Mouse (Mus musculus) midbrain, embryonic 11.5 days (tissue): ENCODE measurements around the gene Vmn2r8. TPM values are rescaled to one million over a fixed set of nuclear protein-coding genes. Genes with fewer than 3 reads are reported as not detected.
"Not testable (repeated sequence)": the region's sequence is repeated elsewhere in the genome, so short reads cannot be mapped to it uniquely, and the experiment has no call there.

Experiments used
- ATAC-seq: fragments of 200-750 bp; cut with Nextera tagmentation; 2 replicates; pipeline ENCODE4 v1.8.0; 2017; ENCODE audit warnings: moderate TSS enrichment, moderate library complexity; ENCODE audit not compliant: low FRiP score
- DNase-seq: peaks from one replicate; pipeline ENCODE4 v3.0.0; 2015; ENCODE audit warnings: low spot score; ENCODE audit errors: missing footprints
- H3K27ac ChIP-seq: fragments of 300-500 bp; sonication (generic); 2 replicates; pipeline ENCODE4 v1.5.1; 2014; ENCODE audit warnings: low read depth, low read length
- H3K27me3 ChIP-seq: fragments of 300-500 bp; sonication (generic); 2 replicates; pipeline ENCODE4 v1.6.1; 2014; ENCODE audit warnings: mild to moderate bottlenecking, low read length, moderate library complexity, mixed read lengths; ENCODE audit not compliant: control insufficient read depth, insufficient read depth
- H3K36me3 ChIP-seq: fragments of 300-500 bp; sonication (generic); 2 replicates; pipeline ENCODE4 v1.6.1; 2014; ENCODE audit warnings: mild to moderate bottlenecking, low read length, moderate library complexity, mixed read lengths; ENCODE audit not compliant: control insufficient read depth, insufficient read depth
- H3K4me1 ChIP-seq: fragments of 300-500 bp; sonication (generic); 2 replicates; pipeline ENCODE4 v1.6.1; 2014; ENCODE audit warnings: low read length; ENCODE audit not compliant: control insufficient read depth, insufficient read depth
- H3K4me2 ChIP-seq: fragments of 300-500 bp; sonication (generic); 2 replicates; pipeline ENCODE4 v1.6.1; 2014; ENCODE audit warnings: mild to moderate bottlenecking, moderate library complexity
- H3K4me3 ChIP-seq: fragments of 300-500 bp; sonication (generic); 2 replicates; pipeline ENCODE4 v1.5.1; 2014; ENCODE audit warnings: low read depth, low read length
- H3K9ac ChIP-seq: fragments of 300-500 bp; sonication (generic); 2 replicates; pipeline ENCODE4 v1.6.1; 2014; ENCODE audit warnings: low read length
- H3K9me3 ChIP-seq: fragments of 300-500 bp; sonication (generic); 2 replicates; pipeline ENCODE4 v1.6.1; 2016; ENCODE audit warnings: low read length; ENCODE audit not compliant: control insufficient read depth
- WGBS: fragments of 180-500 bp; shearing (Covaris S2); extraction: QIAGEN DNeasy Blood & Tissue Kit; methylation state at CpG from one replicate; pipeline ENCODE4 v1.1.7; 2014; 5-methylcytosine and 5-hydroxymethylcytosine counted together
- polyA plus RNA-seq: library from polyadenylated mRNA; unstranded; fragments of >200 nt; fragmentation: Nextera tagmentation; extraction: Ambion mirVana; gene quantifications from 2 replicates; pipeline ENCODE4 v1.2.1, GENCODE M21; 2014

Vmn2r8 gene
- not detected in 2 replicates for polyA plus RNA-seq

GRCm38 (mm10) chr5:108808750-108809149, at the start of gene Vmn2r8:
Gene Vmn2r8, minus strand, starts transcription at chr5:108808850.
- DNase-seq, ATAC-seq, H3K4me1 ChIP-seq, H3K9me3 ChIP-seq, H3K4me2 ChIP-seq, H3K27me3 ChIP-seq, H3K36me3 ChIP-seq, H3K27ac ChIP-seq, H3K4me3 ChIP-seq, H3K9ac ChIP-seq: not testable (repeated sequence)
- WGBS: 76% methylated on average over 2 of the region's 2 CpGs

DNA sequence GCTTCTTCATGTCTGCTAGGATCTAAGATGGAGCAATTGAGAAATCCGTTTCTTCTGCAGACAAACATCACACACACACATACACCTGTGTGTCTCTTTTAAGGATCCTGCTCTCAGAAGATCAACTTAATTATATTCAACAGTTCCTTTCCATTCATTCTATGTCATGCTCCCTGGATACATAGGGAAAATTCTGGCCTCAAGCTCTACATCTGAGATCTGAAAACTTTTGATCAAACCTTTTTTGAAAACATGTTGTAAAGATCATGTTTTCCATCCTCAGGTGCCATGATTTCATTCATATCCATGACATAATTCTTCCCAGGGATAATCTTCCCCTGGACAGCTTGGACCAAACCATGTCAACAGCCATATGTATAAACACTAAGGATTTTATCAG, 43.9 kb upstream of the Vmn2r8 start, which contains the start of gene Vmn2r9:
Vmn2r9 (minus strand) TSS at position 101 of the 400 bp plus-strand sequence.
- not testable (repeated sequence) for H3K9ac ChIP-seq, H3K36me3 ChIP-seq, H3K4me2 ChIP-seq, ATAC-seq, H3K9me3 ChIP-seq, DNase-seq, H3K4me1 ChIP-seq, H3K27me3 ChIP-seq, H3K4me3 ChIP-seq, H3K27ac ChIP-seq
- WGBS: 71% methylated on average over 1 of the region's 1 CpGs

- ATAC-seq (no peak), DNase-seq (no peak)
- Histone ChIP-seq H3K27ac (no peak overlapping the region), H3K27me3 (no peaks in the 10 kb centered on the region), H3K9me3 (no peaks in the 10 kb centered on the region), H3K4me1 (no peaks in the 10 kb centered on the region), H3K4me3 (no peak overlapping the region), H3K9ac (no peak overlapping the region), H3K4me2 (no peak overlapping the region), H3K36me3 (no peaks in the 10 kb centered on the region)
- 35% methylated on average over 1 of the region's 1 CpGs for WGBS
Observed at GRCm38 (mm10) chr5:108849466-108849865, 40.8 kb upstream of the Vmn2r8 start.

DNA sequence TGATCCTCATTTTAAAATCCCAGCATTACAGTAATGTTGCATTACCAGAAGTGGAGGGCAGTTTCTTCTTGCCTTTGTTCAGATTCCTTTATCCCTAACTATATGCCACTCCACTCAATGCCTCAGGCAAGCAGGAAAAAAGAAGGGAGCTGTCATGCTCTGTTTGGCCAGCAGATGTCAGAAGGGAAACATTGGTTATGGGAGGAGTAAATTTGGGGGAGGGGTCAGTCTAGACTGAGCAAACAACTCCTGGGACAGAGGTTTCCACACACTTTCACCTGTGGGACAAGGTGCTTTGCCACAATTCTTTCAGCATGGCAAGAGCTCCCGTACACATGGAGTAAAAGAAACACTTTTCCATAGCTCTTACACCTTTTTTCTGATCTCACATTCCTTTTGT, 27.5 kb upstream of the Vmn2r8 start:
- Histone ChIP-seq H3K4me3 (no peak overlapping the region), H3K27me3 (no peaks in the 10 kb centered on the region), H3K4me2 (no peak overlapping the region), H3K9ac (no peak overlapping the region), H3K36me3 (no peaks in the 10 kb centered on the region), H3K9me3 (no peaks in the 10 kb centered on the region), H3K4me1 (no peaks in the 10 kb centered on the region), H3K27ac (no peak overlapping the region)
- DNase-seq: no peak
- ATAC-seq: no peak
- 86% methylated on average over 1 of the region's 1 CpGs for WGBS

- Histone ChIP-seq H3K4me1 (no peaks in the 10 kb centered on the region), H3K36me3 (no peaks in the 10 kb centered on the region), H3K27me3 (no peaks in the 10 kb centered on the region), H3K9ac (no peak overlapping the region), H3K4me3 (no peak overlapping the region), H3K27ac (no peak overlapping the region), H3K9me3 (no peaks in the 10 kb centered on the region), H3K4me2 (no peak overlapping the region)
- no peak for ATAC-seq
- no peak for DNase-seq
- 80% methylated on average over 2 of the region's 2 CpGs for WGBS
Observed at GRCm38 (mm10) chr5:108823276-108823675, 14.6 kb upstream of the Vmn2r8 start.

DNA sequence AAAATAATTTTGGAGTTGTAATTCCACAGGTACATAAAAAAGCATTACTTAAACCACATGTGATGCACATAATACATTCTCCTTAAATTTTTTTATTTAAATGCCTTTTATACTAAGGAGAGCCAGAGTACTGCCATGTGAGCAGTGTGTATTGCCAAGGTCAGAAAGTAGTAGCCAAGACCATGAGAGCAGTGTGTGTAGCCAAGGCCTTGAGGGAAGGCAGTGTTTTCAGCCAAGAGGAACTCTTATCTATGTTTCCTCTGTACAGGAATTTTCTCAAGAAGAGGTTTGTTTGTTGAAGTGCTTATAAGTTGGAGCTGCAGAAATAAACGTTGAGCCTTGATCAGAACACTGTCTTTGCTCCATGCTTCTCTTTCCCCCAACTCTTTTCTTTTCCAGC, 5.0 kb downstream of the Vmn2r8 start:
- ATAC-seq: no peak
- Histone ChIP-seq H3K27ac (no peak overlapping the region), H3K27me3 (no peaks in the 10 kb centered on the region), H3K9me3 (no peaks in the 10 kb centered on the region), H3K4me3 (no peak overlapping the region), H3K4me1 (no peaks in the 10 kb centered on the region), H3K9ac (no peak overlapping the region), H3K4me2 (no peak overlapping the region), H3K36me3 (no peaks in the 10 kb centered on the region)
- no peak for DNase-seq
- WGBS: 50% methylated on average over 1 of the region's 1 CpGs

DNA sequence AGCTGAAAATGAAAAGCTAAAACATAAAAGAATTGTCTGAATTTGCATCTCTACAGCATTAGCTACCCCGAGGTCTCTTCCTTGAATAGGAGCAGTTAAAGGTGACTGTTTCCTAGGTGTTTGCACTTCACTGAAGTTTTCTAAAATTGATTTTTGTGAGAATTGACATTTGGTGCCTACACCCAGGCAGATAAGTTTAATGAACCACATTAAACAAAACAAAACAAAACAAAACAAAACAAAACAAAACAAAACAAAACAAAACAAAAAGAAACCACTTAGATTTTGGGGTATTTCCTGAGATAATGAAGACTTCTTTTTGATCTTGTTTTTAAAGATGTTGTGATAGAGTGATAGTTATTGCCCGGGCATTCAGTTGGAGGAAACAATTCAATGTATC, 13.4 kb downstream of the Vmn2r8 start, which contains the start of gene Tmed11:
Tmed11 (minus strand) TSS at position 101 of the 400 bp plus-strand sequence.
- H3K4me2 ChIP-seq, DNase-seq, H3K36me3 ChIP-seq, H3K27me3 ChIP-seq, H3K4me3 ChIP-seq, ATAC-seq, H3K9ac ChIP-seq, H3K27ac ChIP-seq, H3K4me1 ChIP-seq, H3K9me3 ChIP-seq: not testable (repeated sequence)
- 71% methylated on average over 2 of the region's 2 CpGs for WGBS

DNA sequence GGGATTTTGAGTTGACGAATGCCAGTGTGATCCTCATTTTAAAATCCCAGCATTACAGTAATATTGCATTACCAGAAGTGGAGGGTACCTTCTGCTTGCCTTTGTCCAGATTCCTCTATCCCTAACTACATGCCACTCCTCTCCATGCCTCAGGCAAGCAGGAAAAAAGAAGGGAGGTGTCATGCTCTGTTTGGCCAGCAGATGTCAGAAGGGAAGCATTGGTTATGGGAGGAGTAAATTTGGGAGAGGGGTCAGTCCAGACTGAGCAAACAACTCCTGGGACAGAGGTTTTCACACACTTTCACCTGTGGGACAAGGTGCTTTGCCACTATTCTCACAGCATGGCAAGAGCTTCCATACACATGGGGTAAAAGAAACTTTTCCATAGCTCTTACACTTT, 18.3 kb downstream of the Vmn2r8 start:
- not testable (repeated sequence) for H3K9me3 ChIP-seq, H3K27ac ChIP-seq, H3K4me1 ChIP-seq, H3K36me3 ChIP-seq, H3K4me2 ChIP-seq, H3K9ac ChIP-seq, ATAC-seq, H3K4me3 ChIP-seq, H3K27me3 ChIP-seq
- DNase-seq: peak; percentile 88
- 38% methylated on average over 1 of the region's 1 CpGs for WGBS

GRCm38 (mm10) chr5:108774630-108775306, 33.9 kb downstream of the Vmn2r8 start, which contains the start of gene Rnf212:
Gene Rnf212, minus strand, starts transcription at chr5:108774982.
- H3K36me3 ChIP-seq: no peaks in the 10 kb centered on the region
- no peak within 1 kb of the TSS for H3K9ac ChIP-seq
- no peaks in the 10 kb centered on the region for H3K27me3 ChIP-seq
- 80% methylated on average over 40 of the region's 40 CpGs for WGBS
- no peak for DNase-seq
- no peak within 1 kb of the TSS for H3K4me3 ChIP-seq
- H3K9me3 ChIP-seq: no peaks in the 10 kb centered on the region
- H3K27ac ChIP-seq: no peak within 1 kb of the TSS
- H3K4me2 ChIP-seq: no peak within 1 kb of the TSS
- ATAC-seq: no peak
- H3K4me1 ChIP-seq: no peaks in the 10 kb centered on the region
